Mouse (Mus musculus): ENCODE results near the gene Hoxb6. TPM values are rescaled to one million over a fixed set of nuclear protein-coding genes. Genes with fewer than 3 reads are reported as not detected.

Hoxb6 gene
- total and polyA plus RNA-seq, 3 experiments = 0.53 to 1.1 TPM; not detected in 1

GRCm38 (mm10) chr11:96326705-96327104 lies 34.4 kb downstream of the Hoxb6 start:
- Histone ChIP-seq H3K4me3 (replicated peaks in 1 of 3; ENCODE audit: low read depth in 2 of 3, low read length in 2 of 3, poor library complexity in 1 of 3) (no peak overlapping the region), H3K79me2 (replicated peaks; ENCODE audit: control insufficient read depth, extremely low read depth, insufficient read depth, poor library complexity, severe bottlenecking) (no peaks in the 10 kb centered on the region), H3K9ac (ENCODE audit: insufficient read depth, low read depth) (no peak overlapping the region), H3K4me2 (ENCODE audit: insufficient read depth, low read depth, poor library complexity, severe bottlenecking) (no peak overlapping the region), H3K27me3 (replicated peaks) (no peaks in the 10 kb centered on the region), H3K9me3 (replicated peaks; ENCODE audit: low read length) (no peaks in the 10 kb centered on the region), H3K27ac (ENCODE audit: insufficient read depth, low read depth) (no peak overlapping the region), H3K36me3 (replicated peaks in 1 of 2; ENCODE audit: control insufficient read depth in 1 of 2, insufficient read depth in 1 of 2, low read length in 1 of 2) (no peaks in the 10 kb centered on the region), H3K4me1 (ENCODE audit: control insufficient read depth in 1 of 2, insufficient read depth in 2 of 2) (no peaks in the 10 kb centered on the region)
- in situ Hi-C loops (cut with MboI; ENCODE audit: low pct_ligation_motif_present, low pct_unique_long_range_greater_than_20kb, low sequenced_read_pairs) (no loop called here), dilution Hi-C loops (cut with MboI; ENCODE audit: extremely low pct_ligation_motif_present, extremely low pct_unique_long_range_greater_than_20kb, low sequenced_read_pairs) (no loop called here)
- TF ChIP-seq CHD2 (IDR thresholded peaks at IDR 0.05; ENCODE audit: low read length) (no peak), BHLHE40 (IDR thresholded peaks at IDR 0.05; ENCODE audit: low read depth, low read length) (no peak), ETS1 (conservative IDR thresholded peaks at IDR 0.05; ENCODE audit: low read depth, low read length) (no peak), ZC3H11A (IDR thresholded peaks at IDR 0.05; ENCODE audit: low read depth, low read length) (no peak), USF1 (IDR thresholded peaks at IDR 0.05; ENCODE audit: low read depth, low read length) (no peak), NRF1 (IDR thresholded peaks at IDR 0.05; ENCODE audit: low read depth, low read length) (no peak)
- no peak for DNase-seq (ENCODE audit: extremely low read depth)

DNA sequence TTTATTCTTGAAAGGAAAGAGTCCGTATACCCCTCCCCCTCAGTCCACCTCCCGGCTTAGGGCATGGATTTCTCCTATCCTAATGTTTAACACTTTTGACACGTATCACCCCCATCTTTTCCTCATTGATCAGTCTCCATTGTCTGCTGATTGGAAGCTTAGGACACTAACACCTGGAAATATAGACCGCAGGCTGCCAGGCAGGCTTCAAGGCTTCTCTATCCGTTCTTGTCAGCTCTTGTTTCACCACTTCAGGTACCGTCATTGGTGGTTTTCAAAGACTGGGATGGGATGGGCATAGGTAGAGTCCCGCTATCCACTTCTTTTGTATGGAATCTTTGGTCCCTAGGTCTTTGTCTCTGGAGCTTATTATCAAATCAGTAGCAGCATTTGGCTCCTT lies 34.8 kb downstream of the Hoxb6 start:
- no peaks in the 10 kb centered on the region for H3K9me3 ChIP-seq (replicated peaks; ENCODE audit: low read length)
- no peak for TF ChIP-seq SIN3A (IDR thresholded peaks at IDR 0.05; ENCODE audit: low read length)
- no peak for TF ChIP-seq CHD2 (IDR thresholded peaks at IDR 0.05; ENCODE audit: low read length)
- no peak for TF ChIP-seq JUND (conservative IDR thresholded peaks at IDR 0.05; ENCODE audit: low read depth, low read length)
- TF ChIP-seq CTCF (conservative IDR thresholded peaks at IDR 0.05 in 1 of 2, IDR thresholded peaks at IDR 0.05 in 1 of 2; ENCODE audit: low read depth in 2 of 2, low read length in 2 of 2) = no peak
- no peak for TF ChIP-seq NRF1 (IDR thresholded peaks at IDR 0.05; ENCODE audit: low read depth, low read length)
- no peak for TF ChIP-seq ZC3H11A (IDR thresholded peaks at IDR 0.05; ENCODE audit: low read depth, low read length)
- no peak for TF ChIP-seq EP300 (IDR thresholded peaks at IDR 0.05; ENCODE audit: low read length)
- no peak for TF ChIP-seq TBP (conservative IDR thresholded peaks at IDR 0.05; ENCODE audit: low read depth, low read length)
- TF ChIP-seq KAT2A (IDR thresholded peaks at IDR 0.05; ENCODE audit: insufficient replicate concordance, low read length) = no peak
- no peaks in the 10 kb centered on the region for H3K27me3 ChIP-seq (replicated peaks)
- dilution Hi-C loops (cut with MboI; ENCODE audit: extremely low pct_ligation_motif_present, extremely low pct_unique_long_range_greater_than_20kb, low sequenced_read_pairs) (no loop called here), in situ Hi-C loops (cut with MboI; ENCODE audit: low pct_ligation_motif_present, low pct_unique_long_range_greater_than_20kb, low sequenced_read_pairs) (no loop called here)
- no peak overlapping the region for H3K9ac ChIP-seq (ENCODE audit: insufficient read depth, low read depth)
- H3K4me3 ChIP-seq (replicated peaks in 1 of 3; ENCODE audit: low read depth in 2 of 3, low read length in 2 of 3, poor library complexity in 1 of 3) = no peak overlapping the region
- no peak overlapping the region for H3K27ac ChIP-seq (ENCODE audit: insufficient read depth, low read depth)
- H3K4me2 ChIP-seq (ENCODE audit: insufficient read depth, low read depth, poor library complexity, severe bottlenecking) = no peak overlapping the region
- H3K79me2 ChIP-seq (replicated peaks; ENCODE audit: control insufficient read depth, extremely low read depth, insufficient read depth, poor library complexity, severe bottlenecking) = no peaks in the 10 kb centered on the region
- H3K36me3 ChIP-seq (replicated peaks in 1 of 2; ENCODE audit: control insufficient read depth in 1 of 2, insufficient read depth in 1 of 2, low read length in 1 of 2) = no peaks in the 10 kb centered on the region
- H3K4me1 ChIP-seq (ENCODE audit: control insufficient read depth in 1 of 2, insufficient read depth in 2 of 2) = no peaks in the 10 kb centered on the region
- no peak for DNase-seq (ENCODE audit: extremely low read depth)

GRCm38 (mm10) chr11:96327750-96328149 lies 35.5 kb downstream of the Hoxb6 start:
- no peaks in the 10 kb centered on the region for H3K36me3 ChIP-seq (replicated peaks in 1 of 2; ENCODE audit: control insufficient read depth in 1 of 2, insufficient read depth in 1 of 2, low read length in 1 of 2)
- no peak overlapping the region for H3K9ac ChIP-seq (ENCODE audit: insufficient read depth, low read depth)
- H3K79me2 ChIP-seq (replicated peaks; ENCODE audit: control insufficient read depth, extremely low read depth, insufficient read depth, poor library complexity, severe bottlenecking) = no peaks in the 10 kb centered on the region
- DNase-seq (ENCODE audit: extremely low read depth) = no peak
- H3K4me1 ChIP-seq (ENCODE audit: control insufficient read depth in 1 of 2, insufficient read depth in 2 of 2) = no peaks in the 10 kb centered on the region
- no peaks in the 10 kb centered on the region for H3K9me3 ChIP-seq (replicated peaks; ENCODE audit: low read length)
- no peak overlapping the region for H3K4me3 ChIP-seq (replicated peaks in 1 of 3; ENCODE audit: low read depth in 2 of 3, low read length in 2 of 3, poor library complexity in 1 of 3)
- dilution Hi-C loops (cut with MboI; ENCODE audit: extremely low pct_ligation_motif_present, extremely low pct_unique_long_range_greater_than_20kb, low sequenced_read_pairs) (no loop called here), in situ Hi-C loops (cut with MboI; ENCODE audit: low pct_ligation_motif_present, low pct_unique_long_range_greater_than_20kb, low sequenced_read_pairs) (no loop called here)
- H3K27me3 ChIP-seq (replicated peaks) = no peaks in the 10 kb centered on the region
- H3K27ac ChIP-seq (ENCODE audit: insufficient read depth, low read depth) = no peak overlapping the region
- no peak overlapping the region for H3K4me2 ChIP-seq (ENCODE audit: insufficient read depth, low read depth, poor library complexity, severe bottlenecking)
- TF ChIP-seq EP300 (IDR thresholded peaks at IDR 0.05; ENCODE audit: low read length) (no peak), ETS1 (conservative IDR thresholded peaks at IDR 0.05; ENCODE audit: low read depth, low read length) (no peak), TCF12 (IDR thresholded peaks at IDR 0.05; ENCODE audit: low read depth, low read length) (no peak), TBP (conservative IDR thresholded peaks at IDR 0.05; ENCODE audit: low read depth, low read length) (no peak), RAD21 (IDR thresholded peaks at IDR 0.05; ENCODE audit: low read depth, low read length) (no peak), MAFK (IDR thresholded peaks at IDR 0.05; ENCODE audit: insufficient replicate concordance, low read length) (no peak), GABPA (IDR thresholded peaks at IDR 0.05; ENCODE audit: insufficient replicate concordance, low read depth, low read length) (no peak), CHD1 (IDR thresholded peaks at IDR 0.05; ENCODE audit: low read depth, low read length) (no peak), MAZ (IDR thresholded peaks at IDR 0.05; ENCODE audit: low read depth, low read length) (no peak), HCFC1 (IDR thresholded peaks at IDR 0.05; ENCODE audit: low read depth, low read length) (no peak), KAT2A (IDR thresholded peaks at IDR 0.05; ENCODE audit: insufficient replicate concordance, low read length) (no peak), ZNF384 (IDR thresholded peaks at IDR 0.05; ENCODE audit: low read depth, low read length) (no peak), NRF1 (IDR thresholded peaks at IDR 0.05; ENCODE audit: low read depth, low read length) (no peak), IRF4 (IDR thresholded peaks at IDR 0.05; ENCODE audit: low read depth, low read length) (no peak), RCOR1 (conservative IDR thresholded peaks at IDR 0.05; ENCODE audit: low read depth, low read length) (no peak)
